Mouse (Mus musculus): ENCODE measurements at regions not wholly inside any gene's neighbourhood (a gene's known extent, or its start where the extent isn't known, plus 50 kb on each side); places are given as distances from the start of the nearest gene placed in this dataset.

- DNase-seq (ENCODE audit: low read depth), result no peak
Measured at GRCm38 (mm10) chr4:9081701-9082562, 843.1 kb upstream of the Car8 start.

GRCm38 (mm10) chr4:9080821-9081493 is 842.1 kb upstream of the Car8 start:
- no peak for DNase-seq (ENCODE audit: low read depth)

GRCm38 (mm10) chr4:9079828-9080245 is 841.0 kb upstream of the Car8 start:
- DNase-seq (ENCODE audit: low read depth), result no peak

GRCm38 (mm10) chr4:9074447-9074846 is 835.6 kb upstream of the Car8 start:
- DNase-seq (ENCODE audit: low read depth), result no peak

GRCm38 (mm10) chr4:9073736-9074428 is 835.0 kb upstream of the Car8 start:
- DNase-seq (ENCODE audit: low read depth), result no peak

GRCm38 (mm10) chr4:9072321-9072720 is 833.5 kb upstream of the Car8 start:
- DNase-seq (ENCODE audit: low read depth), result no peak

- no peak for DNase-seq (ENCODE audit: low read depth)
Measured at GRCm38 (mm10) chr4:9067874-9068273, 829.0 kb upstream of the Car8 start.

- DNase-seq (ENCODE audit: low read depth), result no peak
Measured at GRCm38 (mm10) chr4:9065981-9066815, 827.4 kb upstream of the Car8 start.

GRCm38 (mm10) chr4:9061941-9062340 is 823.1 kb upstream of the Car8 start:
- no peak for DNase-seq (ENCODE audit: low read depth)

GRCm38 (mm10) chr4:9060221-9060620 is 821.4 kb upstream of the Car8 start:
- DNase-seq (ENCODE audit: low read depth), result no peak

GRCm38 (mm10) chr4:9057676-9058075 is 818.8 kb upstream of the Car8 start:
- DNase-seq (ENCODE audit: low read depth), result no peak

GRCm38 (mm10) chr4:9057113-9057512 is 818.3 kb upstream of the Car8 start:
- no peak for DNase-seq (ENCODE audit: low read depth)

- DNase-seq (ENCODE audit: low read depth), result no peak
Measured at GRCm38 (mm10) chr4:9055876-9056275, 817.0 kb upstream of the Car8 start.

GRCm38 (mm10) chr4:9055266-9055820 is 816.5 kb upstream of the Car8 start:
- DNase-seq (ENCODE audit: low read depth), result no peak

- no peak for DNase-seq (ENCODE audit: low read depth)
Measured at GRCm38 (mm10) chr4:9048817-9049216, 810.0 kb upstream of the Car8 start.

- DNase-seq (ENCODE audit: low read depth), result no peak
Measured at GRCm38 (mm10) chr4:9047151-9047550, 808.3 kb upstream of the Car8 start.

- no peak for DNase-seq (ENCODE audit: low read depth)
Measured at GRCm38 (mm10) chr4:9046436-9046835, 807.6 kb upstream of the Car8 start.

- DNase-seq (ENCODE audit: low read depth), result no peak
Measured at GRCm38 (mm10) chr4:9046030-9046429, 807.2 kb upstream of the Car8 start.

GRCm38 (mm10) chr4:9036005-9036404 is 797.2 kb upstream of the Car8 start:
- DNase-seq (ENCODE audit: low read depth), result no peak

- DNase-seq (ENCODE audit: low read depth), result no peak
Measured at GRCm38 (mm10) chr4:9035350-9035749, 796.5 kb upstream of the Car8 start.

- no peak for DNase-seq (ENCODE audit: low read depth)
Measured at GRCm38 (mm10) chr4:9034280-9034679, 795.4 kb upstream of the Car8 start.
